Comparison of ENCODE assay signal across 8 mouse cellular contexts in the genomic region with DNA sequence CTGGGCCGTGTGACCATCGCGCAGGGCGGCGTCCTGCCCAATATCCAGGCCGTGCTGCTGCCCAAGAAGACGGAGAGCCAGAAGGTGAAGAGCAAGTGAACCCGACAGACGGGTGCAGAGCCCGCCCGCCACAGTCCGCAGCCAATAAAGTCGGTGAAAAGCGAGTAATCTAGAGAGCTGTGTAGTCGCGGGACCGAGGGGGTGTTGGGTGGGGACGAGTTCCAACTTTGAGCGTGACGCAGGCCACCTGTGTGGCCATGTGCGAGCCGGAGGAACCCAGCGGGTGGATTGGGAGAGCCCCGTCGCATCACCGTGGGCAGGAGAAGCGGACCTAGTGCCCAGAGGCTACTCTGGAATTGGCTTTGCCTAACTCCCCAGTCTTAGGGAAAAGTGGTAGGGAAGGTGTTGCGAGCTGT. TPM values are rescaled to one million over a fixed set of nuclear protein-coding genes. Genes with fewer than 3 reads are reported as not detected.
A peak's percentile ranks its signal among the peaks of the same experiment; 100 is the strongest.
DNase-seq lines count a peak whose midpoint lies in the region; ATAC-seq lines count a peak whose summit lies in the region.

No protein-coding gene starts in this region.

- H3K4me3 ChIP-seq in forebrain, embryonic 12.5 days (replicated peaks), result peak overlapping the region; percentile 88
- H3K4me3 ChIP-seq in hindbrain, embryonic 15.5 days, result peak overlapping the region; percentile 95
- peak overlapping the region; percentile 94 for H3K4me3 ChIP-seq in liver, embryonic 15.5 days (replicated peaks)

- peak; percentile 2; the same call in 1 of the 2 replicates for ATAC-seq in forebrain, embryonic 12.5 days (ENCODE audit: low FRiP score)
- ATAC-seq in hindbrain, embryonic 15.5 days (ENCODE audit: low FRiP score, low read depth), result peak; percentile 7; the same call in 1 of the 2 replicates
- peak; percentile 19 for ATAC-seq in liver, embryonic 15.5 days (ENCODE audit: insufficient read depth)

- H3K27ac ChIP-seq in forebrain, embryonic 12.5 days, result peak overlapping the region; percentile 75; the same call in 1 of the 2 replicates
- peak overlapping the region; percentile 75 for H3K27ac ChIP-seq in hindbrain, embryonic 15.5 days (replicated peaks)
- H3K27ac ChIP-seq in liver, embryonic 15.5 days (replicated peaks), result peak overlapping the region; percentile 91

- peak overlapping the region; percentile 77 for H3K9ac ChIP-seq in forebrain, embryonic 12.5 days
- peak overlapping the region; percentile 70 for H3K9ac ChIP-seq in hindbrain, embryonic 15.5 days
- H3K9ac ChIP-seq in liver, embryonic 15.5 days, result peak overlapping the region; percentile 88

- peak overlapping the region; percentile 94 for H3K4me2 ChIP-seq in forebrain, embryonic 12.5 days
- H3K4me2 ChIP-seq in hindbrain, embryonic 15.5 days, result peak overlapping the region; percentile 97
- H3K4me2 ChIP-seq in liver, embryonic 15.5 days, result peak overlapping the region; percentile 85

- peak; percentile 55 for DNase-seq in layer of hippocampus, adult 11-12 months (ENCODE audit: low spot score)
- DNase-seq in layer of hippocampus, adult 9-10 months (ENCODE audit: low spot score), result no peak
- peak; percentile 51 for DNase-seq in R1 (ENCODE audit: low read depth, low spot score)
- DNase-seq in neural tube, embryonic 10.5 days (ENCODE audit: extremely low spot score, low spot score), result peak; percentile 53
- DNase-seq in ovary, postnatal 14 days (ENCODE audit: low spot score), result no peak

- peaks cover 26% of the 10 kb centered on the region for H3K4me1 ChIP-seq in forebrain, embryonic 12.5 days
- H3K4me1 ChIP-seq in hindbrain, embryonic 15.5 days (replicated peaks), result peaks cover 27% of the 10 kb centered on the region
- peaks cover 51% of the 10 kb centered on the region for H3K4me1 ChIP-seq in liver, embryonic 15.5 days (replicated peaks)

- H3K27me3 ChIP-seq in forebrain, embryonic 12.5 days, result no peaks in the 10 kb centered on the region
- H3K27me3 ChIP-seq in hindbrain, embryonic 15.5 days, result no peaks in the 10 kb centered on the region
- H3K27me3 ChIP-seq in liver, embryonic 15.5 days, result no peaks in the 10 kb centered on the region

- under 1% methylated on average over 28 of the region's 28 CpGs for WGBS in forebrain, embryonic 12.5 days
- WGBS in hindbrain, embryonic 15.5 days, result under 1% methylated on average over 28 of the region's 28 CpGs
- under 1% methylated on average over 28 of the region's 28 CpGs for WGBS in liver, embryonic 15.5 days (ENCODE audit: insufficient replicate concordance)

- no peaks in the 10 kb centered on the region for H3K9me3 ChIP-seq in forebrain, embryonic 12.5 days
- H3K9me3 ChIP-seq in hindbrain, embryonic 15.5 days, result no peaks in the 10 kb centered on the region
- H3K9me3 ChIP-seq in liver, embryonic 15.5 days (replicated peaks), result no peaks in the 10 kb centered on the region

- H3K36me3 ChIP-seq in forebrain, embryonic 12.5 days (replicated peaks), result peaks cover 18% of the 10 kb centered on the region
- H3K36me3 ChIP-seq in hindbrain, embryonic 15.5 days, result peaks cover 11% of the 10 kb centered on the region
- H3K36me3 ChIP-seq in liver, embryonic 15.5 days (replicated peaks), result peaks cover 33% of the 10 kb centered on the region

RNA-seq across cellular contexts. Expression of gene H2afj, which starts 0.6 kb away (rescaled TPM):
- polyA plus RNA-seq in forebrain, embryonic 12.5 days (2016; fragmentation: Nextera tagmentation; extraction: Ambion mirVana), result 121 and 128 TPM in 2 replicates
- polyA plus RNA-seq in hindbrain, embryonic 15.5 days (2015; fragmentation: Nextera tagmentation; extraction: Ambion mirVana), result 106 and 109 TPM in 2 replicates
- 113 and 131 TPM in 2 replicates for polyA plus RNA-seq in liver, embryonic 15.5 days (2015; fragmentation: Nextera tagmentation; extraction: Ambion mirVana)

RNA-seq across cellular contexts. Expression of gene Hist4h4, which starts 4.4 kb away (rescaled TPM):
- 0.47 and 0.79 TPM in 2 replicates for polyA plus RNA-seq in forebrain, embryonic 12.5 days (2016; fragmentation: Nextera tagmentation; extraction: Ambion mirVana)
- polyA plus RNA-seq in hindbrain, embryonic 15.5 days (2015; fragmentation: Nextera tagmentation; extraction: Ambion mirVana), result 0.43 and 0.52 TPM in 2 replicates
- polyA plus RNA-seq in liver, embryonic 15.5 days (2015; fragmentation: Nextera tagmentation; extraction: Ambion mirVana), result 0.93 and 1.2 TPM in 2 replicates

RNA-seq across cellular contexts. Expression of gene BC049715, which starts 18.8 kb away (rescaled TPM):
- 1.1 and 1.9 TPM in 2 replicates for polyA plus RNA-seq in forebrain, embryonic 12.5 days (2016; fragmentation: Nextera tagmentation; extraction: Ambion mirVana)
- 1.2 and 1.3 TPM in 2 replicates for polyA plus RNA-seq in hindbrain, embryonic 15.5 days (2015; fragmentation: Nextera tagmentation; extraction: Ambion mirVana)
- 0.71 and 1.0 TPM in 2 replicates for polyA plus RNA-seq in liver, embryonic 15.5 days (2015; fragmentation: Nextera tagmentation; extraction: Ambion mirVana)

RNA-seq across cellular contexts. Expression of gene Wbp11, which starts 19.4 kb away (rescaled TPM):
- 137 and 146 TPM in 2 replicates for polyA plus RNA-seq in forebrain, embryonic 12.5 days (2016; fragmentation: Nextera tagmentation; extraction: Ambion mirVana)
- 72.3 and 78.4 TPM in 2 replicates for polyA plus RNA-seq in hindbrain, embryonic 15.5 days (2015; fragmentation: Nextera tagmentation; extraction: Ambion mirVana)
- 49.0 and 51.6 TPM in 2 replicates for polyA plus RNA-seq in liver, embryonic 15.5 days (2015; fragmentation: Nextera tagmentation; extraction: Ambion mirVana)

RNA-seq across cellular contexts. Expression of gene Smco3, which starts 26.6 kb away (rescaled TPM):
- polyA plus RNA-seq in forebrain, embryonic 12.5 days (2016; fragmentation: Nextera tagmentation; extraction: Ambion mirVana), result 0.24 and 0.52 TPM in 2 replicates
- 1.4 and 1.8 TPM in 2 replicates for polyA plus RNA-seq in hindbrain, embryonic 15.5 days (2015; fragmentation: Nextera tagmentation; extraction: Ambion mirVana)
- polyA plus RNA-seq in liver, embryonic 15.5 days (2015; fragmentation: Nextera tagmentation; extraction: Ambion mirVana), result not detected in 2 replicates

Comparison
In these comparisons a context has a peak if more than half of its experiments do, and no peak if none do; other contexts are left out.
1. DNase-seq: peak in layer of hippocampus, adult 11-12 months (single experiment), R1 (single experiment) and neural tube, embryonic 10.5 days (single experiment); none in layer of hippocampus, adult 9-10 months (single experiment) and ovary, postnatal 14 days (single experiment).
2. Peak in every context shown above with its lines, with median percentiles within 50 percentile points of each other: ATAC-seq, H3K27ac ChIP-seq, H3K4me2 ChIP-seq, H3K4me3 ChIP-seq and H3K9ac ChIP-seq.